Mouse (Mus musculus) ES-E14 (cell line): ENCODE data around the gene Gm45783. TPM values are rescaled to one million over a fixed set of nuclear protein-coding genes. Genes with fewer than 3 reads are reported as not detected.
"Not testable (repeated sequence)": the region's sequence is repeated elsewhere in the genome, so short reads cannot be mapped to it uniquely, and the experiment has no call there.

Experiments used
- DNase-seq: peaks from one replicate; pipeline ENCODE4 v3.0.0-alpha.2; 2013; ENCODE audit warnings: low read depth, low spot score
- H3K27ac ChIP-seq: 2 replicates; pipeline ENCODE4 v1.5.1; 2012; ENCODE audit warnings: low read depth, mild to moderate bottlenecking, low read length, moderate library complexity, mixed read lengths; ENCODE audit not compliant: poor library complexity, insufficient read depth, severe bottlenecking
- H3K36me3 ChIP-seq: 2 replicates; pipeline ENCODE4 v1.6.1; 2012; ENCODE audit warnings: mild to moderate bottlenecking, low read length, moderate library complexity, mixed read lengths; ENCODE audit not compliant: control insufficient read depth, poor library complexity, insufficient read depth, severe bottlenecking
- H3K4me1 ChIP-seq, 2 experiments: fragments of 150-350 bp in 1 of 2; sonication (generic) in 1 of 2; 2 replicates each; pipeline ENCODE4 v1.6.1; 2012; ENCODE audit warnings: low read length in 2 of 2, mild to moderate bottlenecking in 1 of 2, mixed read lengths in 1 of 2; ENCODE audit not compliant: control insufficient read depth in 2 of 2, insufficient read depth in 2 of 2, poor library complexity in 1 of 2
- H3K4me3 ChIP-seq, 2 experiments: fragments of 150-350 bp in 1 of 2; sonication (generic) in 1 of 2; 2 replicates each; pipeline ENCODE4 v1.5.1; 2012; ENCODE audit warnings: low read length in 2 of 2, low read depth in 1 of 2, mild to moderate bottlenecking in 1 of 2, mixed read lengths in 1 of 2; ENCODE audit not compliant: insufficient read depth in 1 of 2, poor library complexity in 1 of 2, severe bottlenecking in 1 of 2
- H3K9ac ChIP-seq: 2 replicates; pipeline ENCODE4 v1.6.1; 2012; ENCODE audit warnings: low read depth, mild to moderate bottlenecking, low read length, mixed read lengths; ENCODE audit not compliant: poor library complexity, insufficient read depth, severe bottlenecking
- H3K9me3 ChIP-seq: fragments of 150-350 bp; sonication (generic); 2 replicates; pipeline ENCODE4 v1.6.1; 2012; ENCODE audit warnings: low read depth, mild to moderate bottlenecking, low read length; ENCODE audit not compliant: control insufficient read depth, insufficient read depth
- HCFC1 ChIP-seq: IDR thresholded peaks from 2 replicates; pipeline ENCODE4 v1.6.1; 2012; ENCODE audit warnings: low read length, inconsistent platforms, borderline replicate concordance; ENCODE audit not compliant: insufficient read depth
- ZC3H11A ChIP-seq: IDR thresholded peaks from 2 replicates; pipeline ENCODE4 v1.6.1; 2012; ENCODE audit warnings: low read depth, mild to moderate bottlenecking, inconsistent platforms, low read length, borderline replicate concordance
- in situ Hi-C, 2 experiments: fragments of 600-800 bp; cut with MboI; formaldehyde crosslinking; loops; one replicate each; pipeline ENCODE4 v1.15.1; 2025; ENCODE audit warnings: low sequenced_read_pairs in 2 of 2, inconsistent platforms in 1 of 2; ENCODE audit not compliant: unreplicated experiment in 2 of 2
- total RNA-seq: library from RNA; depleted of rRNA; stranded (reverse); fragments of 300-350 nt; gene quantifications from 2 replicates; pipeline ENCODE4 v1.2.3, GENCODE M21; 2012; rRNA removed

Gene Gm45783
- 1.1 TPM in 1 of 2 replicates, not detected in the other for total RNA-seq

DNA sequence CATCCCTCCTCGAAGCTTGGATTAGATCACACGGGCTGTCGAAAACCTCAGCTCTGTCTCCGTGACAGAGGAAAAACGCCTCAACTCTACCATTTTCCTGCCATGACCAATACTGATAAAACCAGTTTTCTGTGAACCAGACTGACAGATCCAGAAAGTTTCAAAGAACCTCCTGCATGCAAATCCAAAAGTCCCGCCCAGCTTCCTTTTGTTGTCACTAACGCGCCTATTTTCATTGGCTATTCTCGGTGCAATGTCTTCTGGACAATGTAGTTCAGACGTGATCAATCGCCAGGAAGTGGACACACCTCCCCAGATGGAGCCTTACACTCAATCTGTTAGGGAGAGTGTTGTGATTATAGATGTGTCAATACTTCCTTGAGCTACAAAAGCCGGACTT lies at the start of gene Gm45783:
Gene Gm45783, minus strand, starts transcription at position 143 of the 400 bp plus-strand sequence.
- H3K9me3 ChIP-seq, H3K27ac ChIP-seq, DNase-seq, in situ Hi-C loops, H3K9ac ChIP-seq, H3K36me3 ChIP-seq, H3K4me1 ChIP-seq: not testable (repeated sequence)
- peak within 1 kb of the TSS in 1 of 2 experiments; percentile 30; a peak in 2 of 4 replicates for H3K4me3 ChIP-seq

DNA sequence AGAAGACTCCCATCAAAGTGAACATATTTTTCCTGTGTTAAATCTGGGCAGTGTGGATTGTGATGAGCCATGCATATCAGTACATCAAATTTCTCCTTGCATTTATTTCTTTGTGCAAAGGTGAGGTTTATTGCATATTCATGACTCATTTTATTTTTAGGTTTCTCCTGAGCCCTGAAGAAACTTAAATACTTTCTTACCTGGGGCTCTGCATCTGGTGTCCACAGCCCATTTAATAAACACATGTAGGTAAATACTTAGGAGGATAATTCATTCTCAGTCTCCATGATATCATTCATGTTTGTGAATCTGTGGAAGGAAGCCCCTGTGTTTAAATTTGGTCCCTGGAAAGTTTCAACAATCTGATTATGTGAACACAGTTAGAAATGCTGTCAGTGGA lies 25.2 kb upstream of the Gm45783 start, which contains the start of gene Vmn2r31:
Gene Vmn2r31, minus strand, starts transcription at position 101 of the 400 bp plus-strand sequence.
- H3K4me3 ChIP-seq, H3K27ac ChIP-seq, in situ Hi-C loops, H3K36me3 ChIP-seq, H3K9ac ChIP-seq, H3K4me1 ChIP-seq, DNase-seq, H3K9me3 ChIP-seq: not testable (repeated sequence)

DNA sequence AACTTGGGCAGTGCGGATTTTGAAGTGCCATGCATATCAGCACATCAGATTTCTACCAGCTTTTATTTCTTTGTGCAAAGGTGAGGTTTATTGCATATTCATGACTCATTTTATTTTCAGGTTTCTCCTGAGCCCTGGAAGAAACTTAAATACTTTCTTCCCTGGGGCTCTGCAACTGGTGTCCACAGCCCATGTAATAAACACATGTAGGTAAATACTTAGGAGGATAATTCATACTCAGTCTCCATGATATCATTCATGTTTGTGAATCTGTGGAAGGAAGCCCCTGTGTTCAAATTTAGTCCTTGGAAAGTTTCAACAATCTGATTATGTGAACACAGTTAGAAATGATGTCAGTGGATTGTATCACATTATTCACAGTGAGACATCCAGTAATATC lies 36.9 kb downstream of the Gm45783 start, which contains the start of gene Vmn2r30:
Gene Vmn2r30, minus strand, starts transcription at position 101 of the 400 bp plus-strand sequence.
- not testable (repeated sequence) for H3K9me3 ChIP-seq

DNA sequence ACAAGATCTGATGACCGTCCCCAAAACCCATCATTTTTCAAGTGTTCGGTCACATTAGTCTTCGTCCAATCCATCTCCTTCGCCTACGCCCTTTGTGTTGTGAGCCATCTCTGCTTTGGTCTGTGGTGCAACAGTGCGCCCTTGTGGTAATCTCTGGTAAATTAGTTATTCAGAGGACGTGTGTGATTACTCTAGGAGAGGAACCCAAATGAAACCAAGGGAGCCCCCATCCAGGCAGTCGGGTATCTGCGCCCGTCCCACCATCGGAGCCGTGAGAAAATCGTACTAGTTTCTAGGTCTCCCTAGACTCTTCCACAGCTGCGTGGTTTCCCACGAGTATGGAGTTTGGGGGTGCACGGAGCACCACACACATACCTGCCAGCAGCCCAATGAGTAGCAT lies 78.8 kb downstream of the Gm45783 start:
- no peaks in the 10 kb centered on the region; a peak in 1 of 4 replicates for H3K4me1 ChIP-seq
- TF ChIP-seq HCFC1 (no peak), ZC3H11A (peak; percentile 59; the same call in 1 of the 2 replicates)
- H3K9ac ChIP-seq: no peak overlapping the region
- no peak for DNase-seq
- H3K36me3 ChIP-seq: peaks cover 5% of the 10 kb centered on the region; the same call in 1 of the 2 replicates
- in situ Hi-C loops: no loop called here
- no peak overlapping the region for H3K4me3 ChIP-seq
- H3K27ac ChIP-seq: no peak overlapping the region
- no peaks in the 10 kb centered on the region for H3K9me3 ChIP-seq

More for the DNA sequence above, 36.9 kb downstream of the Gm45783 start, which contains the start of gene Vmn2r30:
- H3K4me1 ChIP-seq, DNase-seq, H3K36me3 ChIP-seq, H3K4me3 ChIP-seq, in situ Hi-C loops, H3K9ac ChIP-seq, H3K27ac ChIP-seq: not testable (repeated sequence)

Other genes with a start within 250 kb of the Gm45783 start
- gene Zfp773, start 237.8 kb downstream of the Gm45783 start, total RNA-seq: 3.6 and 5.9 TPM in 2 replicates
- gene Zfp418, start 203.2 kb downstream of the Gm45783 start, total RNA-seq: 3.8 and 3.9 TPM in 2 replicates
- gene Zfp772, start 164.6 kb downstream of the Gm45783 start, total RNA-seq: 2.8 and 3.1 TPM in 2 replicates
- not detected in 2 replicates for gene Vmn2r29, start 127.2 kb downstream of the Gm45783 start, total RNA-seq
- not detected in 2 replicates for gene Gm45844, start 96.3 kb downstream of the Gm45783 start, total RNA-seq
- gene Clcn4, start 73.7 kb downstream of the Gm45783 start, total RNA-seq: 7.6 and 8.2 TPM in 2 replicates
- gene Vmn2r30, start 37.0 kb downstream of the Gm45783 start, total RNA-seq: not detected in 2 replicates
- not detected in 2 replicates for gene Vmn2r31, start 25.1 kb upstream of the Gm45783 start, total RNA-seq
- gene Vmn2r32, start 105.4 kb upstream of the Gm45783 start, total RNA-seq: not detected in 2 replicates
- gene Vmn2r33, start 192.2 kb upstream of the Gm45783 start, total RNA-seq: not detected in 2 replicates